Mouse (Mus musculus) erythroid progenitor cell, adult 5-6 weeks (primary cell): ENCODE measurements around the gene Zfp664. TPM values are rescaled to one million over a fixed set of nuclear protein-coding genes. Genes with fewer than 3 reads are reported as not detected.
A peak's percentile ranks its signal among the peaks of the same experiment; 100 is the strongest.

Experiments used
- ATAC-seq: replicated peaks from 2 replicates; pipeline ENCODE4 v1.8.0; 2016; ENCODE audit warnings: moderate number of reproducible peaks, mild to moderate bottlenecking, moderate TSS enrichment, inconsistent platforms; ENCODE audit not compliant: poor library complexity, low FRiP score, severe bottlenecking
- total RNA-seq, 2 experiments: library from RNA; stranded (forward) in 1 of 2; stranded (reverse) in 1 of 2; fragments of 150-400 nt in 1 of 2; fragments of 186-747, 209-891 nt in 1 of 2; gene quantifications; 2 replicates each; pipeline versions ENCODE4 v1.2.3 to v1.2.4; 2015 to 2017; ENCODE audit warnings: low replicate concordance in 2 of 2

The Zfp664 gene
- total RNA-seq, 2 experiments from 2014 or later = 4.2 to 7.3 TPM

DNA sequence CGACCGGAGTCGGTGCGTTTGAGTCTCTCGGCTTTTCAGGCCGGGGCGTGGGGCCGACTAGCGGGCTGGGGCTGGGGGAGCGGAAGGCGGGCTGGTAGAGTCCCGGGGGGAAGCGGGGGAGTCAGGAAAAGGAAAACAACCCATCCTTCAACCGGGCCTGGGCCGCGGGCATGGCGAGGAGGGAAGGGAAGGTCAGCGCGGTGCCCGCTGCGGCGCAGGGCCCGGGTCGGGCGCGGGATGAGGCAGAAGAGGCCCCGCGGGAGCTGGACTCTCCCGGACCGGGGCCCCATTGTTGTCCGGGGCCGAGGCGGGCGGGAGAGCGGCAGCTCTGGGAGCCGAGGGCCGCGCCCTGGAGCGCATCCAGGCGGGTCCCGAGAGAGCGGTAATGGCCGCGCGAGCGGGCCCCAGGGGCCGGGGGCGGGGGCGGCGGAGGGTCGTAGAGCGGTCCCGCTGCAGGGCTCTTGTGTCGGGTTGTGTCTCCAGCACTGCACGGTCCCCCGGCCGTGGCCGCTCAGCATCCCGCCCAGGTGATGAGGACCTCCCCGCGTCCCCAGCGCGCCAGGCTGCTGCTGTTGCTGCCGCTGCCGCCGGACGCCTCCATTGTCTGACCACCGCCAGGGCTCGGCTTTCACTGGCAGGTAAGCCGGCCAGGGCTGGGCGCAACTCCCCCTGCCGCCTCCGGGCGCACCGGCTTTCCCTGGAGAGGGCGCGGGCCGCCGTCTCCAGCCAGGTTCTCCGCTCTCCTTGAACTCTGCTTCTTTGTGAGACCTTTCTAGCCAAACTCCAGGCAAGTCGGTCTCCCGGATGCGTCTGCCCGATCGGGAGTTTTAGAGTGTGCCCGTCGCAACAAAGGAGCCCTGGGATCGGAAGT is 615 bp downstream of the Zfp664 start:
- no peak for ATAC-seq

GRCm38 (mm10) chr5:124868981-124869380 is 6.5 kb downstream of the Zfp664 start:
- no peak for ATAC-seq

DNA sequence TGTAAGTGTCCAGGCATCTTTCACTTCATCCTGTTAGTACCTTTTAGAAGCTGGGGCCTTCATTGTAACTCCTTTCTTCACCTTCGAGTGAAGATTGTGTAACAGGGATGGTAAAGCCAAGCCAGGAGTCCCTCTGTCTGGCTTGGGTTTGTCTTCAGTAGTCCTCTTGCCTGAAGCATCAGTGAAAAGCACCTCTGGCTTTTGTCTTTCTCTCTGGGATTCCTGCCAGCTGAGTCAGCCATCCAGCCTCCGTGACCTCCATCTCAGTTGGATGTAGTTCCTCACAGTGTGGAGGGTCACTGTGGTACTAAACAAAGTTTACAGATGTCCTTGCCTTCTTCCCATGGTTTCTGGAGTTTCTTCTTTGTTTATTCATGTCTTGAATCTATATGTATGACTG is 9.5 kb downstream of the Zfp664 start:
- ATAC-seq = no peak

DNA sequence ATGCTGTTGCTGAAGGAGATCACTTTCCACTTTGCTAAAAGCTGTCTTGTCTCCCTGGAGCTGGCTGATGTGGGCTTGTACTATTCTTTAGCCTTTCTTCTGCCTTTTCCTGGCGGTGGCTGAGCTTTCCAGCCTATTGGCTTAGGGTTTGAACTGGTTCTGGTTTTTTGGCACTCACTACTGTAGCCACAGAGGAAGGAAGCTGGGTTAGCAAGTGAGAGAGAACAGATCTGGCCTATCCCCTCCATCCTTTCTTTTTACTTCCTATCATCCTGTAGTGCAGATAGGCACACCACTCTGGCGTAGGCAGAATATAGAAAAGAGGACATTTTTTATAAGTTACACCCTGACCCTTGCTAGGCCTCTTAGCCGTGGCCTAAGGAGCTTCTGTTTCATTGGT is 10.6 kb downstream of the Zfp664 start:
- ATAC-seq = no peak

GRCm38 (mm10) chr5:124873890-124874601 is 11.6 kb downstream of the Zfp664 start:
- no peak for ATAC-seq

- ATAC-seq = no peak
These were observed 16.8 kb downstream of the Zfp664 start for GRCm38 (mm10) chr5:124879251-124879650.

DNA sequence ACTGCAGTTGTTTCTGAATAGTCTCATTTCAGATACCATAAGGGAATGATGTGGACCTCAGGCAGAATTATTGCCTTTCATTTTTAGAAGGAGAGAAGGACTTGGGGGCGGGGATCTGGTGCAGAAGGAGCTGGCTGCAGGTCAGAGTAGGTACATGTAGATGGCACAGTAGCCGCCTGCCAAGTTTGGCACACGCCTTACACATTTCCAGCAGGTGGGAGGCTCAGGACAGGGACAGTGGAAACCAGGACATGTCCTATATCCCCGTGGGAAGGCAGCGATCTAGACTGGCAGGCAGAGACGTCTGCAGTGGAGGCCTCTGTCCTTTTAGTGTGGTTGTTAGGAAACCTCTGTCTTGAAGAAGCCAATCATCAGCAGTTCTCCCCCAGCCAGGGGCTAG is 17.3 kb downstream of the Zfp664 start:
- ATAC-seq = no peak

DNA sequence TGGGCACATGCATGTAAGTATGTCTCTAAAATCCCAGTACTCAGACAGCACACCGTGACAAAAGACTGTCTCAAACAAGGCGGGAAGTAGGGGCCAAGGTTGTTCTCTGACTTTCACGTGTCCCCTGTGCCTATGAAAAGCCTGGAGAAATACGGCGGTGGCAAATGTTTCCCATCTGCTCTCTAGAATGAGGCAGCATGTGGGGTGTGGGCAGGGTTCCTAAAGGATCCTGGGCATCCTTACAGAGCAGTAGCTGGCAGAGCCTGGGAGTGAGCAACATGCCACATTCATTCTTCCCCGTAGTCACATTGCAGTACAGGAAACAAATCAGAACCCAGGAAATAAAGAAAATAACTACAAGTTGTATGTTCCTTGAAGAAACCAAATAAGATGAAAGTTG is 21.4 kb downstream of the Zfp664 start:
- no peak for ATAC-seq

- ATAC-seq = no peak
These were observed 26.2 kb downstream of the Zfp664 start for GRCm38 (mm10) chr5:124888661-124889060.

- no peak for ATAC-seq
These were observed 29.5 kb downstream of the Zfp664 start for GRCm38 (mm10) chr5:124891921-124892370.

DNA sequence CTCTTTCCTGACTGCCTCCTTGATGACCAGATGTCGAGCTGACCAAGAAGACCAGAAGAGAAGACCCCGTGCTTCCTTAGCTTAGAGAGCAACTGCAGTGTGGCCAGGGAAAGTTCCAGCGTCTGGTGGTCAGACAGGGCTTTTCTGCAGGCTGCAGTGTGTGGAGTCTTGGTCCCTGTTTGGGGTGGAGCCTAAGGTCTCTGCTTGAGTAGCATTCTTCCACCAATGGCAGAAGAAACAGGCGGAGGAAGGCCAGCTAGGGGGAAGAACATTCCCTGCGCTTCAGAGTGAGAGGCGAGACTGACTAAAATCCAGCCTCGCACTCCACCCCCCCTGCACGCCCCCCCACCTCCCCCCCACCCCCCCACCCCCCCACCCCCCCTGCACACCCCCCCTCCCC is 33.6 kb downstream of the Zfp664 start:
- ATAC-seq = no peak

DNA sequence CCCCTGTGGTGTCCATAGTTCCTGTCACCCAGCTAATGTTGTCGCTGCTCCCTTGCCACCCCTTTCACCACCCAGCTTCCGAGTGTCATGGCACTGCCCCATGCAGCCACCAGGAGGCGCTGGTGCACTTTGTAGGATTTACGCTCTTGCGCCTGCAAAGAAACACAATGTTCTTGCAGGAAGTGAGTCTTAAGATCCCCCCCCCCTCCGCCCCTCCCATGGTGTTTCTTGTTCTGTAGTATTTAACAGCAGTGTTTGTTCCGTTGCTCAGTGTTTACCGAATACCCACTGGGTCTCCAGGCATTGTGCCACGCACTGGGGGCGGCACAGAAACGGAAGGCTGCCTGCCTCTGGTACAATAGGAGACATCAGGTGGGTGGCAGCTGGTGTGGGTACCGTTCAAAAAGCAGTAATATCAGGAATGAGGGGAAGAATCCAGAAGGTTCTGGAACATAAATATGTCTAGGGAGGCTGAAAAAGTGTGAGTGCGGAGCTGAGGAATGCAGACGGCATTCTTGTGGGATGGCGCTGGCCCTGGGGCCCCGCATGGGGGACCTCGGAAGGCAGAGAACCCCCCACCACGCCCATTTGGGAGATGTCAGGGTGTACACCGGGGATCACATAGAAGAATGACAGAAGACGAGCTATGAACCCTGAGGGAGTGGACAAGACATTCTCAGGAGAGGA is 37.6 kb downstream of the Zfp664 start:
- ATAC-seq = peak; percentile 75

GRCm38 (mm10) chr5:124900738-124901490 is 38.4 kb downstream of the Zfp664 start:
- ATAC-seq = no peak

- ATAC-seq = no peak
These were observed 39.2 kb downstream of the Zfp664 start for GRCm38 (mm10) chr5:124901675-124902074.

DNA sequence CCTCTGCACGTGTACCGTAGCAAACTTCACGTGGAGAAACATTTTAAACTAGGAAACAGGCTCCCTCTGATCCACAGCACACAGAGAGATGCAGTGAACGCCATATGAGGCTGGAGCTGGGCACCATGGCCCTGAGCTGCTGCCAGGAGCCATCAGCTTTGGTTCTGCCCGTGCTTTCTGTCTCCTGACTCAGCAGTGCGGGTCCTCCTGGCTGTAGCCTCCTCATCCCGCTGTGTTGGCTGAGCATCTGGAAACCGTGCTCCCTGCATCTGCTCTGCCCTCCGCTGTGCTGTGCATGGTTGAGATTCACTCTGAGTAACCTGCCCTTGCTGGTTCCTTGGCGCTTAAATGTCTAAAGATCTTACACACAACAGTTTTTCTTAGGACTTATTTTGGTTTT is 39.7 kb downstream of the Zfp664 start:
- no peak for ATAC-seq

DNA sequence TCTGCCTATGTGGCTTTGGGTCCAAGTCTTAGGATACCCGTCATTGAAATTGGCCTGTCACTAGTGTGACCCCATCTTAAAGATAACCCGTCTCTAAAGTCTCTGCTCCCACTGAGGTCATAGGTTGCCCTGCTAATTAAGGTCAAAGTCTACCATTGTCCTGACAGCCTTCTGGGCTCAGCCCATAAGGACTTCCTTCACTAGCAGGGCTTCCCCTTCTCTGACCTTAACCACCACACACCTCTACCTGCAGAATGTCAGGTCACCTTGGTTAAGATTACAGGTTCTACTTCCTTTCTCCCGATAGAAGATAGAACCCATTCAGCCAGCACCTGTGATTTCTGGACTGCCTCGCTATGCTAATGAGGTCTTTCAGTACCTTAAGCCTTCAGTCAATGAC is 41.4 kb downstream of the Zfp664 start:
- no peak for ATAC-seq

- no peak for ATAC-seq
These were observed 44.4 kb downstream of the Zfp664 start for GRCm38 (mm10) chr5:124906890-124907289.

DNA sequence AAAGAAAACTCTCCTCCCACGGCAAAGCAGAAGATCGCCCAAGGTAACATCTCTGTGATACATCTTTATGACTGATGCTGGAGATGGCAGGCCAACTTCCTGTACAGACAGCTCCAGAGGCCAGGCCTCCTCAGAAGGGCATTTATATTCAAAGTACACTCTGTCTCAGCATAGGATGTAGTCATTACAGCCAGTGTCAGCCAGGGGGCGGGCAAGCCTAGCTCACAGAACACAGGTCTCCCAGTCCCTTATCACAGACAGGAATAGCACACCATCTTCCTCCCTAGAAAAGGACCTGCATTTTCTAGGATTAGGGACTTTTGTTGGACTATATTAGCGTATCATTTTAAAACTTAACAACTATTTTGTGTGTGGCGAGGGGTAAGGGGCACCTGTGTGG is 46.4 kb downstream of the Zfp664 start:
- no peak for ATAC-seq

DNA sequence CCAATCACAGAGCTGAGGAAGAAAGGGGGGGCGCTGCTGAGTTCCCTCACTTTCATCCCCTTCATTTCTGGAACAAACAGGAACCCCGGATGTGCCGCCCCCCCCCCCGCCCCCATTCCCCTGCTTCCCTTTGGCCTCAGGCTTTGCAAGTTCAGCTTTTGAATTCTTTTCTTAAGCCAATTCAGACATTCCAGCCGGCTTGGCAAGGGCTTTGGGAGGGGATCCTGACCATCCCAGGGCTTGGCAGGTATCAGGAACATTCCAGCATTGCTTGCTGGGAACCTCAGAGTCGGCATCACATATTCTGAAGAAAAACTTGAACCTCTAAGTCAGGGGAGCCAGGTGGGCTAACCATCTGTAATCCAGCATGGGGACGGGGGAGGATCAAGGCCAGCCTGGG is 49.8 kb downstream of the Zfp664 start:
- ATAC-seq = no peak
